Mouse (Mus musculus) lung, postnatal 14 days (tissue): Measurements from ENCODE around the gene Bola2.
"Not testable (repeated sequence)": the region's sequence is repeated elsewhere in the genome, so short reads cannot be mapped to it uniquely, and the experiment has no call there.

Experiments used
- DNase-seq: peaks from one replicate; pipeline ENCODE4 v3.0.0; 2021

The Bola2 gene

DNA sequence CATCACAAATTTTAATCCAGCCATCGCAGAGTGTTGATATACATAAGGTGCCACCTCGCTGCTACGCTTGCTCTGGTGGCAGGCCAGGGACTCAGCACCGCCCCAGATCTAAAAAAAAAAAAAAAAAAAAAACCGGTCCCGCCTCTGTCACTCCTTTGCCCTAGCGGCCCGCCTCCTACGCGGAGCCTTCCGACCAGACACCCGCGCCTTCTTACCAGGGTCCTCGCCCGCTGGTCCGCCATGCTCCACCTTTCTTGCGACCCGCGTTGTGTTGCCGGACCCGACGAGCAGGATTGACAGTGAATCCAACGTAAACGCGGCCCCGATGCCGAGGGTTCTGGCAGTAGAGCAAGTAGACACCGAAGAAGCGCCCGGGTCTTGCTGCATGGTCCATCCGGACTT, at the start of gene Bola2:
Gene Bola2 (plus strand): TSS at position 192 of the 402 bp plus-strand sequence.
- DNase-seq, result peak; percentile 73

DNA sequence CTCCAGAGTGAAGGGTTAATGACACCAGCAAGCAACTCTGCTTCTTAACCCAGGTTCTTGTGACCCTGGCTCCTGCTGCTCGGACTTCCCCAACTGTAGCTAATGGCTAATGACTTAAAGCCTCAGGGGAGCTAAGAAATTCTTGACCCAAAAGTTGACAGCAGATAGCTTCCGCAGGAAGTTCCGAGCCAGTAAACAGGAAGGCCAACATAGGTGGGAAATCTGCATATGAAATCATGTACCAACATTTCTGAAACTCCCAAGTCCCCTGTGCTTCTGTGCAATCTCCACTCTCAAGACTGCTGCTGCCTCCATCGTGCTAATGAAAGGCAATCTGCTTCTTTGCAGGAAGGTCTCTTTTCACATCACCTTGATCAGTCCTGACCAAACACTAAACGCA, 49.5 kb upstream of the Bola2 start:
- no peak for DNase-seq

DNA sequence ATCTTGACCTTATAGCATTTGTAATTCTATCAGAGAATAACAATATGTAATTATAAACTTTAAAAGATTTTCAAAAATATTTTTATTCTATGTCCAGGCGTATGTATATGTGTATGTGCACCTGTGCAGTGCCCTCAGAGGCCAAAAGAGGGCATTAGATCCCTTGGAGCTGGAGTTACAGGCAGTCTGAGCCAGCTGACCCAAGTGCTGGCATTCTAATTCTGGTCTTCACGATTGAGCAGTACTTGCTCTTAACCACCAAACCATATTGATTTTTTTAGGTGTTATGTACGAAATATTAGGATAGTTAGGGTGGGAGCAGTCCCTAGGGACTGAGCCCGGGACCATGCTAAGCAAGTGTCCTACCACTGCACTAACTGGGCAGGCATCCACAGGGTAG, 46.7 kb upstream of the Bola2 start:
- no peak for DNase-seq

DNA sequence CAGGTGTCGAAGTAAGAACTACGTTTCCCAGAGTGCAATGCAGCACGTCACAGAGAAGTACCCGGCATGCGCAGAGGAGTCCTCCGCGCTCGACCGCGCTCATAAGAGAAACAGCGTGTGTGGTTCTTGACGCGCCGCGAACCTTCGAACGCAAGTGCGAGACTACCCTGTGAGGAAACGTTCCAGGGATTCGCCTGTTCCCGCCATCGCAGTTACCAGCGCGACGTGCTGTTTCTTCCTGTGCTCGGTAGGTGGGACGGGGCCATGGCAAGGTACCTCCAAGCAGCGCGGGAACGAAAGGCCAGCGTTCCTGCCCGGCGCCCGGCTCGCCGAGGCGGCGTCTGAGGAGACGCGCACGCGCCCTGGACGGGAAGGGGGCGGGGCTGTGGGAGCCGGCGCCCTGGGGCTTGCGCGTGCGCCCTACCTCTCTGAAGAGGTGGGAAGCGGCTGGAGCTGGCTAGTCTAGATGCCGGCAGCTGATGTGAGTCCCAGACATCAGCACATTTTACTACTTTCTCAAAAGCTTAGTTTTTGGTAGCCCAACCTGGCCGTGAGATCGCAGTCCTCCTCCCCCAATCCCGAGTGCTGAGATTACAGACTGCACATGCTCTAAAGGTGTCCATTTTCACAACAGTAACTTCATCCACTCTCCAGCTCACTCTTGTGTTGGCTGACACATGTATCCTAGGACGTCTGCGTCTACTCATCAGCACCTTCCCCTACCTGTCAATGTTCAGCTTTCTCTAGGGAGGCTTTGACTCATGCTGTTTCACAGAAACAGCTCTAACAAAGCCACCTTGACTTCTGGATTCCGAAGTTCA, 45.8 kb upstream of the Bola2 start, which contains the start of gene Sgf29:
Gene Sgf29 (plus strand): TSS at position 79 of the 821 bp plus-strand sequence.
- DNase-seq, result peak; percentile 96

DNA sequence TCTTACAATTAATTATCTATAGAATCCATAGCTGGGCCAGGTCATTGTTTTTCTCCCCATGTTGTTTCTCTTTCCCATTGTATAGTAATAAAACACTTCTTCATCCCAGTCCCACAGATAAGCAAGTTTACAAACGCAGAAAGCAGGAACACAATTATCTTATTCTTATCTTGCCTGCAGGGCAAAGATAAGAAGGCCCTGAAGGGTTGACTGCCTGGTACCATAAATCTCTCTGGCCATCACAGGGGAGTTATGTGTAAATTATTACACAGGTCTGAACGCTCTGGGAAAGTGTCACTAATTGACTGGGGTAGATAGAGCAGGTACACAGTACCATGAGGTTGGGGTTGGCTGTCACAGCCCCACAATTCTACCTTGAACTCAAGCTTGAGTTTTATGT, 44.3 kb upstream of the Bola2 start:
- DNase-seq, result no peak

DNA sequence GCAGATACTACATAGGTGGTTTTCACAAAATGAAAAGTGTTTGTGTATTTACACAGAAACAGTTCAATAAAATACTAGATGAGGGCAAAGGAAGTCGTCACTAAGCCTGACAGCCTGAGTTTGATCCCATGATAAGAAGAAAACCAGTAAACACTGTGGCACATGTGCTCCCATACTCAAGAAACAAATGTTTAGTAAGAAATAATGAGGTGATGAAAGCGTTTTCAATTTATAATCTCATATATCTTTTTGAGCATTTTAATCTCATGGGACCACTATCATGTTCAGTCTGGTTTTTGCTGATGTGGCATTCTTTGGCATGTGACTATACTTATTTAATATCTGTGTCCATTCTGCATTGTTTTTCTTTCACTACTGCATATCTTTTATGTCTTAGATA, 41.2 kb upstream of the Bola2 start:
- no peak for DNase-seq

DNA sequence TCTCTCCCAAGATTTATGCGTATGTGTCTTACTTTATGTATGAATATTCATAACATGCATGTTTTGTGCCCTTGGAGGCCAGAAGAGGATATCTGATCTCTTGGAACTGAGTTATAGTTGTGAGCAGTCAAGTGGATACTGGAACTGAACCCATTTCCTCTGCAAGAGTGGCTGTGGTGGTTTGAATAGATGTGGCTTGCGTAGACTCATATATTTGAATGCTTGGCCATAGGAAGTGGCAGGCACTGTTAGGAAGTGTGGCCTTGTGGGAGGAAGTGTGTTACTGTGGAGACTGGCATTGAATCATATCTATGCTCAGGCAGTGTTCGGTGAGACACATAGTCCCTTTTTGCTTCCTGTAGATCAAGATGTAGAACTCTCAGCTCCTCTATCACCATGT, 39.5 kb upstream of the Bola2 start:
- no peak for DNase-seq

DNA sequence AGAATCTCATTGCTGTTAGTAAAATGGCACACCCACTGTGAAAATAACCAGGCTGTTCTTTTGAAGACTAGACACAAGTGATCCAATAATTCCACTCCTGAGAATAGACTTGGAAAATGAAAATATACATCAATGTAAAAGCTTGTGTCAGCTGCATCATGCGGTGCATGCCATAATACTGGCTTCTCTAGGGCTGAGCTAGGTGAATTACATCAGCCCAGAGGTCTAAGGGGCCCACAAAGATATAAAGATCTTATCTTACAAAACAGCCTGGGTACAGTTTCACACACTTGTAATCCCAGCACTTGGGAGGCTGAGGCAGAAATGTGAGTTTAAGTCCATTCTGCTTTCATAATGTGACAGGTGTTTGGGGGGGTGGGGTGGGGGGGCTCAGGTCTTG, 37.7 kb upstream of the Bola2 start:
- no peak for DNase-seq

DNA sequence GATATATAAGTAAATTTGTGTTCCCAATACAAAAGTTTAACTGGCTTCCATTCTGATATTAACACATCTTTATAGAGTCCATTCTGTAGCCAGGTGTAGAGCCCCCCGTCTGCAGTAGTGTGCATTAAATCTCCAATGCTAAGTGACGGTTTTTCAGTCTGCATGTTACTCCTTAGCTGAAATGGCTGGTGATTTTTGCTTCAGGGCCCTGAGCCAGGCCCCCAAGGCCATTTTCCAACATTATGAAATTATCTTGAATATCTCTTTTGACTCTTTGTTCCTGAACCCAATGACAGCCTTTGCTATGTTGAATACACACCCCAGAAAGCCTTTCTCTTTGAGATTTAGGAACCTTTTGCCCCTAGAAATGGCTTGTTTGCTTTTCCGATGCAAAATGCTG, 35.4 kb upstream of the Bola2 start:
- DNase-seq, result no peak

DNA sequence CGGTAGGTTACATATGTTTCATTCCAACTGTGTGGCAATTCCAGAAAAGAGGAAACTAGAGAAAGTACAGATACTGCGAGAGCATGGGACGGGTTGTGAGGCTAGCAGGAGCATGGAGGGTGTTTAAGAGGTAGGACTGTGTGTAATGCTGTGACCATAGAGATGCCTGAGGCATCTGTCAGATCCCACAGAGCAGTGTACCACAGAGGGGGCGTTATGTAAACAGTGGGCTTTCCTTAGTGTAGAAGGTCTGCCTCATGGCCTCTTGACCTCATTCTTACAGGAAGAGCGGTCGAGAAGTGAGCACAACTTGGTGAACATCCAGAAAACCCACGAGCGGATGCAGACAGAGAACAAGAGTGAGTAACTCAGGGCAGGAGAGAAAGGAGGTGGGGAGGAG, 31.6 kb upstream of the Bola2 start:
- no peak for DNase-seq

DNA sequence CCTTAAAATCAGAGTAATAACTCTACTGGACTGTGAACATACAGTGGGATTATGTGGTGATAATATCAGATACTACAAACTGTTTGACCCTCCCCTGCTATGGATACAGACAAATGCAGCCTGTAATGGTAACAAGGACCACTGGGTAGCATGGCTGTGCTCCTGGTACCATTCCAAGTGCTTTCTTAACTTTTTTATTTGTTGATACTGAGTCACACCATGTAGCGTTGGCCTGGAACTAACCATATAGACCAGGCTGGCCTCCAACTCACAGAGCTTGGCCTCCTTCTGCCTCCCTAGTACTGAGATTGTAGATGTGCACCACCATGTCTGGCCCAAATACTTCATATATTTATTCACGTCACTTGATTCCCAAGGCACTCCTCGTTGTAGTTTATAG, 29.9 kb upstream of the Bola2 start:
- peak; percentile 40 for DNase-seq

DNA sequence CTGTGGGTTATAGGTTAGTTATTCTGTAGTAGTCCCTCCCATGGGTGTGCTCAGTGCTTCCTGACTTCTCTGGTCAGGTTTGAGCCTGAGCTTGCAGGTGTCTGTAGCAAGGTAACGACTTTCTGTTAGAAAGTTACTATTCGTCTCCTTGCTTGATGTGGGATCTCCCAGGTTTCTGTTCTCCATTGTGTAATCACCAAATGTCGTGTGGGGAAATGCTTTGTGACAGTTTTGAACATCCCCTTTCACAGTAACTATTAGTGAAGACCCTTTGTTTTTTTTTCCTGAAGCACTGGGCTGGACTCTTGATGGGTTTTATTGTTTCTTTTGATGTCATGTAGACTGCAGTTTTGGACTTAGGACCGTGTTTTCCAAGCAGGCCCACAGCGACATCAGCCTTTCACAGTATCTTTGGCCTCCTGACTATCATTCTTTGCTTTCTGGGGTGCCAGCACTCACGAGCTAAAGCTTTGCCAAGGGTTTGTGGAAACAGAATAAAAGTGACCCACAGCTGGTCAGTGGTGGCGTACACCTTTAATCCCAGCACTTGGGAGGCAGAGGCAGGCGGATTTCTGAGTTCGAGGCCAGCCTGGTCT, 27.6 kb upstream of the Bola2 start:
- DNase-seq, result no peak

DNA sequence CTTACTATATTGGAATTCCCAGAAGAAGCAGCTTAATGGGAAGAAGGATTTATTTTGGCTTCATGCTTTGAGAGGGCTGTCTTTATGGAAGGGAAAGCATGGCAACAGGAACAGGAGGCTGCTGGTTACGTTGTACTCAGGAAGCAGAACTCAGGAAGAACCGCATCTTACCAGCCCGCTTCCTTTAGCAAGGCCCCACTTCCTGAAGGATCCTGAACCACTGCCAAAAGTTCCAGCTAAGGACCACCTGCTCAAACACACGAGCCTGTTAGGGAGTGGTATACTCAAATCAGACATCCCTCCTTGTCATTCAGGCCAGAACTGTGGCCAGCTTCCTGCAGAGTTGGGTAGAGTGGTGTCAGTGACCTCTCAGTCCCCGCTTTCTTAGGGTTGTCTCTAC, 26.7 kb upstream of the Bola2 start:
- no peak for DNase-seq

DNA sequence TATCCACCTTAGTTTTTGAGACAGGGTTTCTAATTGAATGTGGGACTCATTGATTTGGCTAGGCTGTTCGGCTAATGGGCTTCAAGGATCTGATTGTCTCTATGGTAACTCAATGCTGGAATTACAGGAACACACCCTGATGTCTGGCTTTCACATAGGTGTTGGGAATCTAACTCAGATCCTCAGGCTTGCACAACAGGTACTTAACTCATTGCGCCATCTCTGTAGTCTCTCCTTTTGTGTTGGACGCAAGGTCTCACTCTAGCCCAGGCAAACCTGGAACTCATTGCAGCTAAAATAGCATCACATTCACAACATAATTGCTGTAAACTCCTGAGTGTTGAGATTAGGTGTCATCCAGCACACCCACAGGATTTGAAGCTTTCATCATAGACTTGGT, 25.0 kb upstream of the Bola2 start:
- peak; percentile 34 for DNase-seq

DNA sequence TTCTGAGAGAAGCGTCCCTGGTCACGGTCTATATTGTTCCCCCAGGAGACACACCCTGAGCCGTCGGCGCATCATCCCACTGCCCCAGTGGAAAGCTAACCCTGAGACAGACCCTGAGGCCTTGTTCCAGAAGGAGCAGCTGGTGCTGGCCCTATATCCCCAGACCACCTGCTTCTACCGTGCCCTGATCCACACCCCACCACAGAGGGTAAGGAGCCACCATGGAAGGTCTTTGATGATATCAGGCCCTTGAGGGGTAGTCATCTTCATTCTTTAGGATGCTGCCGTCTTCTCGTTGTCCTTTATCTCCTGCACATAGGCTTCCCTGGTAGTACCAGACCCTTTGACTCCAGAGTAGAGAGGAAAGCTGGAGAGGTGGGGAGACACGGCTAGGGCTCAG, 23.1 kb upstream of the Bola2 start:
- DNase-seq, result no peak

DNA sequence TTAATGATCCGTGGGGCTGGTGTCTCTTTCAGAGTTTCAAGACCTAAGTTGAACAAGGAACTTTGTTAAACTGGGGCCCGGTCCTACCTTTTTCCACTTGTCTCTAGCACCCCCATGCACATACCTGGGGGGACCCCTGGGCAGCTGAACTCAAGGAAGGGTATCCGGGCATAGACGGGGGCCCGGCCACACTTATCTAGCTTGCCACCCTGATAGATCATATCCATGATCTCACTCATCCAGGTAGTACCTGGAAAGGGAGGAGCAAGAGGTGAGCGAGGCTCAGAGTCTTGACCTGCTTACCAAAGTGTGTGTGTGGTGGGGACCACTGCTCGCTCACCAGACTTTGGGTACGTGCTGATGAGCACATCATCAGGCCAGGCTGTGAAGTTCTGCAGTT, 20.1 kb upstream of the Bola2 start:
- DNase-seq, result no peak

DNA sequence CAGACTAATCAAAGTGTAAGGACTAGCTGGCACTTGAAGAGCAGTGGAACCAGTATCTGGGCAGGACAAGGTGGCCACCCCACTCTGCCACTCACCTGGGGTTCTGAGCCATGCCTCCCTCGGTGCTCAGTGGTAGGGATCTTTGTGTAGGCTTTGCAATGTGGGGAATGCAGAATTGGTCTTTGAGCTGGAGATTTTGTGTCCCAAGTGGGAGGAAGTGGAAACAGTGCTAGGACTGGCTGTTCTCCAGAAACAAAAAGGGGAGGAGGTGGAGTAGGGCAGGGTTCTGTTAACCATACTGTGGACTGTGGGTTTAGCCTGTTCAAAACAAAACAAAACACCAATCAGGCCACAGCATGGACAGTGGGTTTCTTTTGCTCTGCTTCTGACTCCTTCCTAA, 19.0 kb upstream of the Bola2 start, which contains the start of gene Sult1a1:
Gene Sult1a1 (minus strand): TSS at position 226 of the 400 bp plus-strand sequence.
- DNase-seq, result peak; percentile 77

DNA sequence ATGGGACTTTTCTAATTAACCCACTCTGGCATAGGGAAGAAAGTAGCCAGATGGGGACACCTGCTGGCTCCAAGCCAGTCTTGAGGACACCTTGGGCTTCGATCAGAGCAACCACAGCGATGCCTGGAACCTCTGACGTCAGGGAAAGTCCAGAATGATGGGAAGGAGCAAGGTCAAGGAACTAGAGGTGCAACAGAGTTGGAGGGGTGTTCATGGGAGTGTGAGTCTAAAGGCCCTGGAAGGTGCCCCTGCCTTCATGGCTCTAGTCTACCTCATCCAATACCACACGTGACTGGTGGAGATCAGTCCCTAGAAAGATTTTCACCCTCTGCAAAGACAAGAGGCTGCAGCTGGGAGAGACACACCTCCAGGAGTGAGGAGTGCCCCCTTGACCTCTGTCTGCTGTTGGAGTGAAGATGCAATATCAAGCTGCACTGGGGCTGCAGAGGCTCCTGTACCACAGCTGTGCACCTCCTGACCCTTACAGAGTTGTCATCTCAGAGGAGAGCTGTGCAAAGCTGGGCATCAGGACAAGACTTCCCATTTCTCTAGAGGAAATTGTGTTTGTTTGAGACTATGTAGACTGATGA, 18.5 kb upstream of the Bola2 start:
- no peak for DNase-seq

DNA sequence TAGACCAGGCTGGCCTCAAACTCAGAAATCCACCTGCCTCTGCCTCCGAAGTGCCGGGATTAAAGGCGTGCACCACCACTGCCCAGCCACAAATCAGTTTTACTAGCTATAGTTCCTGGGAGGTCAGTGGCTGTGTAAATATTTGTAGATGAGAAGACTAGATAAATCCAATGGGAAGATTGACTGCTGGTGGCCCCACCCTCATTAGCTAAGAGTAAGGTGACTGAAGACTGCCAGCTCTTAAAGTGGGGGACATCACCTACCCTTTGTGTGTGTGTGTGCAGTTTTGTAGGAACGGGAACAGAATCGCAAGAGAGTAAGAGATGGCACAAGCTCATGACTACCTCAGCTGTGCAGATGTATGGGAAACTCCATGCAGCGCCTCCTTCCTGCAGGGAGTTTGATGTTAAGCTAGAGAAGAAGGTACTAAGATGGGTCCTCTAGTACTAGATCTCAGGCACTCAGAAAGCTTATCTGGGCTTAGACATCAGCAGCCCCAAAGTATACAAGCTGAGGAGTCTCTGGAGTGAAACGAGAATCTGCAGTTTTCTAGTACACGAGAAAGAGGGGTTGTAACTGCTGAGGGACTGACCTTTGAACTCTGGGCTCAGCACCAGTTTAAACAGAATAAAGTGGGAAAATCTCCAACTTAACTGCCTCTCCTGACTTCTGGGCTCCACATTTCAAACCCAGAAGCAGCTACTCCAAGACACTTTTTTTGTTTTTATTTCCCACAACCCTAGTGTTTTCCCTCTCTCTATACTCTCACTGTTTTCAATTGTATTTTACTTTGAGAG, 16.5 kb upstream of the Bola2 start:
- DNase-seq, result no peak

DNA sequence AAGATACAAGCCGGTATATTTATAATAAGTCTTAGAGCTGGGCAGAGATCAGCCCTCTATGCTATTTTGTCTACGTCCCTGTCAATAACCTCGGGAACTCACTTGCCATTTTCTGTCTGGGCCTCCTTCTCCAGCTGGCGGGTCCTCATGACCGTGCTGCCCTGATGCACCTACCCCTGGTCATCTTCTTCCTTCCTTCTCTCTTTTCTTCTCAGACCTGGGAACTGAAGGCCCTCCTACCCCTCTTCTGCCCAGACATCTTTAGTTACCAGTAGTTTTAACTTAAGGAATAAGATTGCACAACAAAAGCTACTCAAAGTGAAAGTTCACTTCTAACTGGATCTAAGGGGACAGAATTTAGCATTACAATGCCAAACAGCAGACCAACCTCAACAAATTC, 15.5 kb upstream of the Bola2 start:
- no peak for DNase-seq

DNA sequence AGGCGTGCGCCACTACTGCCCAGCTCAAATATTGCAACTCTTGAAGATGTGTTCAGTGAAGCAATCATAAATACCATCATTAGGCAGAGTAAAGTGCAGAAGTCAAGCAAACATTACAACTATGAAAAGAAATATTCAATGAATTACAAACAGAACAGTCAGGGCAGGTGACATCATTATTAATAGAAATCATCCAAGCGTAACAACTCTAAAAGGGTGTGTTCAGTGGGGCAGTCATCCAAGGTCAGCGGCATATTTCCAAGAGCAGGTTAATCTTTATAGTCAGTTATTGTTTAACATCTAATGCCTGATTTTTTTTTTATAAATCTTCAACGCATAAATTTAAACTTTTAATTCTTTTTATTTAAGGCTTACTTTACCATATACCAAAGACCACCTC, 14.0 kb upstream of the Bola2 start:
- DNase-seq, result no peak

DNA sequence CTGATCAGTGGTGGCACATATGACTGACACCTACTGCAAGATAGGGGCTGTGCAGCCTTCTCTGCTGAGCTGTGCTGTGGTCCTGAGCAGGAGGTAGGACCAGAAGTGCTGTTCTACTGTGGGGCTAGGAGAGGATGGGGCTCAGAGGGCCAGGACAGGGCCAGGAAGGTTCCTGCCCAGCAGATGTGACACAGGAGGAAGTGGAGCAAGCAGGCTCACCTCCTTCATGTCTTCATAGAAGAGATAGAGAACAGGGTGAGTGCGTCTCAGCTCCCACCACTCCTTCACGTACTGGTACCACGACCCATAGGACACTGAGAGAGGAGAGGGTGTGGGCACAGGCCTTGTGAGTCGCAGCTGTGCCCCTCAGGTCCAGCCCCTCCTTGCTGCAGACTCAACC, 7.0 kb upstream of the Bola2 start:
- DNase-seq, result not testable (repeated sequence)

DNA sequence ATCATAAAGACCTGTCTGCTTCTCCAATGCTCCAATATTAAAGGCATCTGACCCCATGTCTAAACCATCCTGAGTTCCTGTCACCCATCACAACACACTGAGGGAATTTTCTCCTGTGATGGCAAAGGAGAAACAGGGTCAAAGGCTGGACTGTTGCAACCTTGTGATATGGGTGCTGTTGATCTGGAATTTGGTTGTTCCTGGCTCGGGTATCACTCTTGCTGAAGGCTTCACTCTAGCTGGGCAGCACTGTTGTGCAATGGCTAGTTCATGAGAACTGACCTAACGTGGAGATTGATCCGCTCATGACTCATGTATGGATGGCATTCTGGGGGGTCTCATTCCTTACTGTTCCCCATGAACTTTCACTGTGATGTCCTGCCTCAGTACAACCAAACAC, 6.2 kb upstream of the Bola2 start:
- no peak for DNase-seq
